Mouse (Mus musculus): Measurements from ENCODE around the gene Htr5a.

The Htr5a gene

DNA sequence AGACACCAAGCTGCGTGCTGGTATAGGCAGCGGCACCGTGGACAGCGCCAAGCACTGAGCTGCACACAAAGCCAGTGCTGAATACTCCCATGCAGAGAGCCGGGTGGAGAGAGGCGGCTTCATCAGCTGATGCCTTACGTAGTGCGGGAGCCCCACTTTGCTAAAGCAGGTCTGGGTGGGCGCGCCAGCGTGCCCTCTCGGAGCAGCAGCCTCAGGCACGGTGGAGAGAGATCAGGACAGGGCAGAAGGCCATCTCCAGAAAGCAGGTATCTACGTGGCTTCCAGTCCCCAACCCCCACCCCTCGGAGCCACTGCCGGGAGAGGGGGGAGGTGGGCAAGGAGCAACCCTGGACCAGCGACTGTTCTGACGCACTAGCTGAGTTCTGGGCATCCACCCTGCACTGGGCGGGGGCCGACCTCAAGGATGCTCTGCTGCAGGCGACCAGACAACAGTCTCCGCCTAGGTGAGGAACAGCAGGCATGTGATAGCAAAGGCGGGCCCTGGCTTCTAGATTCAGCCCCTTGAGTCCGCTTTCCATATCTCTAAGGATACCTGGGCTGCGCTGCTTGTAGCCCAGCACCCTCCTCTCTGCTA is at the start of gene Htr5a:
Gene Htr5a (plus strand): TSS at position 449 of the 595 bp plus-strand sequence.
- peak; percentile 41 to 55 for DNase-seq (ENCODE audit: low spot score in 2 of 2)

DNA sequence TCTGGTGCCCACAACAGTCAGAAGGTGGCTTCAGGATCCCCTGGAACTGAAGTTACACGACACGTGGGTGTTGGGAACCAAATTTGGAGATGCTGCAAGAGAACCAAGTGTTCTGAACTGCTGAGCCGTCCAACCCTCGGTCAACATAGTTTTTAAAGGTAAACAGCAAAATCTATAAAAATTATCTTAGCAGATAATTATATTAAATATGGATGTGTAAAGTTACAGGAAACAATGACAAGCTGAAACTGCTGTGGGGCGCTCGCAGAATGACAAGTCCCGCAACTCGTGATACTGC is 49.8 kb upstream of the Htr5a start:
- DNase-seq (ENCODE audit: low spot score in 2 of 2) = no peak

DNA sequence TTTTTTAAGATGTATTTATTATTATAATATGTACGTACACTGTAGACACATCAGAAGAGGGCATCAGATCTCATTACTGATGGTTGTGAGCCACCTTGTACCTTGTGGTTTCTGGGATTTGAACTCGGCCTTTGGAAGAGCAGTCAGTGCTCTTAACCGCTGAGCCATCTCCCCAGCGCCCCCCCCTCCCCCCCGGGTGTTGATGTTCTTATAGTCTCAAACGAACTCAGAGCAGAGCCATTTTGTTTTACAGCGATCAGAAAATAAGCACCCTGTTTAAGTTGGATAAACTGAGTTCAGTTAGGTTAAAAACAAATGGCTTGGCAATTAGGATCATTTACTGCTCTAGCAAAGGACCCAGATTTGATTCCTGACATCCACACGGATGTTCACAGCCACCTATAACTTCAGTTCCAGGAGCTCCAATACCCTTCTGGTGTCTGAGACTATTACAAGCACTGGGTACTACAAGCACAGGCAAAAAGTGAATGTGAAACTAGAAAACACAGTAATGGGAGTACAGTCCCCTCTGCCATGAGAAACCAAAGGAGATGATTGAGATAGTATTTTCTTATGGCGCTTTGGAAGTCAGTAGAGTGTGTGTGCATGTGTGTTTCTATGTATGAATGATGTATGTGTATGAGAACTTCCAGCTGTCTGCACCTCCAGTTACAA is 49.3 kb upstream of the Htr5a start:
- DNase-seq (ENCODE audit: low spot score in 2 of 2) = no peak

DNA sequence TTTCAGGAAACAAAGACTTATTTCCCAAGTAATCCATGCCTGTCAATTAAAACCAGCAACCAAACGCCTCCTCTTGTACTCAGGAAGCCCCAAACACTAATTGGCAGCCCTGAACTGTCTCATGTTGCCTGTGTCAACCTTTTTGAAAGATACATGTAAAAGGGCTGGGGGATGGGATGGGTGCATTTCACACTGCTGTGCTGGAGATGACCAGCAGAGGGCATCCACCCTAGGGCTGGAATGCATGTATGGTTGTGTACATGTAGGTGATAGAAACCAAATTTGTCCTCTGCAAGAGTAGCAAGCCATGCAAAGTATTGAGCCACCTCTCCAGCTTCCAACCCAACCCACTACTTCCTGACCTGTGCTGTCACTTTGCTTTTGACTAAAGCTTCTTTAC is 48.0 kb upstream of the Htr5a start:
- DNase-seq (ENCODE audit: low spot score in 2 of 2) = peak; percentile 53 to 63

DNA sequence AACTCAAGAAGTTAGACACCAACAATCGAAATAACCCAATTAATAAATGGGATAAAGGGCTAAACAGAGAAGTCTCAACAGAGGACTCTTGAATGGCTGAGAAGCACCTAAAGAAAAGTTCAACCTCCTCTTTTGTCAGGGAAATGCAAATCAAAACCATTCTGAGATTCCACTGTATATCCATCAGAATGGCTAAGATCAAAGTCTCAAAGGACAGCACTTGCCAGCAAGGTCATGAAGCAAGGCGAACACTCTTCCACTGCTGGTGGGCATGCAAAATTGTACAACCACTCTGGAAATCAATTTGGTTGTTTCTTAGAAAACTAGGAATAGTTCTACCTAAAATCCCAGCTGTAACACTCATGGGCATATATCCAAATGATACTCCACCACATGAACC is 27.7 kb upstream of the Htr5a start:
- DNase-seq (ENCODE audit: low spot score in 2 of 2) = no peak

DNA sequence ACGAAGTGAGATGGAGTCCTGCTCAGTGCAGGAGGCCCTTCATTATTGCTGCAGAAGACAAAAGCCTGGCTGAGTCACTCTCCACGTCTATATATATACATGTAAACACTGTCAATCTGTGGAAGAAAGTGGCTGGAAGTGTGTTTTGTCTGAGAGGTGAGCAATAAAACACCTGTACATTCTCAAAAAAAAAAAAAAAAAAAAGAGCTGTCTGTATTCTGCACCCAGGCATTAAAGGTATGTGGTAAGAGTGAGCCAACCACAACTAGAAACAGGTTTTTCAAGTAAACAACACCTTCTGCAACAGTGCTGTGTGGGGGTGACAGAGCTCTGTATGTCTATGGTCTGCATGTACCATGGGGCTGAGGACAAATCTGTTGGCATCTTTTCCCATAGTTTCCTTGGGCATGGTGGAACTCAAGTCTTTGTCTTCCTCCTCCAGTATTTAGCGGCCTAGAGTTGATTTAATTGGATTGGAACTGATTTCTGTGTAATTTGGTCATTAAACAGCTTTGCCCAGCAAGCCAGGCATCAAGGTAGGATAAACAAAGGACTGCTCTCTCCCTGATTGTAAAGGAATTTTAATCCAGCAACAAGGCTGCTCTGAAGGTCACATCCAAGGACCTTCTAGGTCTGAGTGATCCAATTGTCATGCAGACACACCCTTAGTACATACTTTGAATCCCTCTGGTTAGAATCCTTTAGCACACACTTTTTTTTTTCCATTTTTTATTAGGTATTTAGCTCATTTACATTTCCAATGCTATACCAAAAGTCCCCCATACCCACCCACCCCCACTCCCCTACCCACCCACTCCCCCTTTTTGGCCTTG is 22.9 kb upstream of the Htr5a start:
- DNase-seq (ENCODE audit: low spot score in 2 of 2) = no peak

DNA sequence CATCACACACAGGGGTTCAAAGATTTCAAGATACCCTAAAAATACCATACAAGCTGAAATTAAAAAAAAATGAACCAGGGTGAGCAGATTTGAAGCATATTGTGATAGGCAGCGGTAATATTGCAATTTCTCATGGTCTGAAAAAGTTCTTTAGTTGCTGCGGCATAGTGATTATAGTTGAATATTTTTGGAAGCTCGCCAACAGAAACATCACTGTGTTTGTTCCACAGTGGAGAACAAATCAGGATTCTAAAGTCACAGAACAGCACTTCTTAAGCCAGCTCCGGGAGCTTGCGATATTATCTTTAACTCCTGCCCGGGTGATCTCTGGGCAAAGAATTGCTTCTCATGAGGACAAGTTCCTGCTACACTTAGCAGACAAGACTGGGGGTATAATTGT is 20.8 kb upstream of the Htr5a start:
- no peak for DNase-seq (ENCODE audit: low spot score in 2 of 2)

DNA sequence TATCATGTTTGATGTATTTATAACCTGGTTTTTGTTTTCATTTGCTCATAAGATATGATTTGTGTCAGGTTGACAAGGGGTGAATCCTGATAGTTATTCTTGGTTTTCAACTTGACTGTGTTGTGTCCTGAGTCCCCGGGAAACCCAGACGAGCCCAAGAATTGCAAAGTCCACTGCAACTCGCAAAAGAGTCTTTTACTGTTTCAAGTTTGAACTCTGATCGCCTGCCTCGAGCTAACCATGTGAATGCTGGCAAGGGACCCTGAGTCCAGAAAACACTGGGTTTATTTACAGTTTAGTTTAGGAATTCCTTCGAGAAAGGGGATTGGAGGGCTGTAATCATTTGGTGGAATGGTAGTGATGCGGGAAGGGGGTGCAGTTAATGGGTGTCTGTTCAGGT is 14.0 kb upstream of the Htr5a start:
- no peak for DNase-seq (ENCODE audit: low spot score in 2 of 2)

DNA sequence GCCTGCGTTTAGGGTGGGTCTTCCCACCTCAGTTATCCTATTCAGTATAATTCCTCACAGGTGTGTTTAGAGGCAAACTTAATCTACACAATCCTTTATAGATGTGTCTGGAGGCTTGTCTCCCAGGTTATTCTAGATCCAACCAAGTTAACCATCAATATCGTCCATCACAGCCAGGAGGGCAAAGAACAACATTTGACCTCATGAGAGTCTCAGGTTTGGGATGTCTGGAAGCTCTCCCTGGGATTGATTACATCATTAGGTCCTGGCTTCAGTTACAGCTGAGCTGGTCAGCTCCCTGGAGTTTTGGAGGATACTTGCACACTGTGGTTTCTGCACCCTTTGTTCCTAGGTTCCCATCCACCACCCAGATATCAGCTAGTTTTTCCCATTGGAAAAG is 6.9 kb upstream of the Htr5a start:
- no peak for DNase-seq (ENCODE audit: low spot score in 2 of 2)

DNA sequence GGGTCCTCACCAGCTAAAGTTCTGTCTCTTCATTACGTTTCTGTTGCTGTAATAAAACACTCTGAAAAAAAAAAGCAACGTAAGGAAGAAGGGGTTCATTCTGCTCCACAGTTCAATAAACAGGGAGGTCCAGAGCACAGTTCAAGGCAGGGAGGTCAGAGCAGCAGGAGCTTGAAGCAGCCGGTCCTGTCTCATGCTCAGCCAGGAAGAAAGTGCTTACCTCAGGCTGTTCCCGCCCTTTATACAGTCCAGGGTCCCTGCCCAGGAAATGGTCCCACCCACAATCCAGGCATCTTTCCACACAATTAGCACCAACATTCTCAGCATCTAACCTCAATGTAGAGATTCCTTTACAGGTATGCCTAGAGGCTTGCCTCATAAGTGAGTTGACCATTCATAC is 3.9 kb upstream of the Htr5a start:
- DNase-seq (ENCODE audit: low spot score in 2 of 2) = no peak

DNA sequence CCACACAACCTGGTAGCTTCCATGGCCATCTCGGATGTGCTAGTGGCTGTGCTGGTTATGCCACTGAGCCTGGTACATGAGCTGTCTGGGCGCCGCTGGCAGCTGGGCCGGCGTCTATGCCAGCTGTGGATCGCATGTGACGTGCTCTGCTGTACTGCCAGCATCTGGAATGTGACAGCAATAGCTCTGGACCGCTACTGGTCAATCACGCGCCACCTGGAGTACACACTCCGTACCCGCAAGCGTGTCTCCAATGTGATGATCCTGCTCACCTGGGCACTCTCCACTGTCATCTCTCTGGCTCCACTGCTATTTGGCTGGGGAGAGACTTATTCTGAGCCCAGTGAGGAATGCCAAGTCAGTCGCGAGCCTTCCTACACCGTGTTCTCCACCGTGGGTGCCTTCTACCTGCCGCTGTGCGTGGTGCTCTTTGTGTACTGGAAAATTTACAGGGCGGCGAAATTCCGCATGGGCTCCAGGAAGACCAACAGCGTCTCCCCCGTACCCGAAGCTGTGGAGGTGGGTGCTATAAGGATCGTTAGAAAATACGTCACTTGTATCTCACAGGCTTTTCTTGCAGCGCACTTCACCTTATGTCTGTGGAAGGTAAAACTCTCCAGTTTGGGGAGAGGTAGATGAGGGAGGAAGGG is 847 bp downstream of the Htr5a start:
- peak; percentile 20 to 23 for DNase-seq (ENCODE audit: low spot score in 2 of 2)

DNA sequence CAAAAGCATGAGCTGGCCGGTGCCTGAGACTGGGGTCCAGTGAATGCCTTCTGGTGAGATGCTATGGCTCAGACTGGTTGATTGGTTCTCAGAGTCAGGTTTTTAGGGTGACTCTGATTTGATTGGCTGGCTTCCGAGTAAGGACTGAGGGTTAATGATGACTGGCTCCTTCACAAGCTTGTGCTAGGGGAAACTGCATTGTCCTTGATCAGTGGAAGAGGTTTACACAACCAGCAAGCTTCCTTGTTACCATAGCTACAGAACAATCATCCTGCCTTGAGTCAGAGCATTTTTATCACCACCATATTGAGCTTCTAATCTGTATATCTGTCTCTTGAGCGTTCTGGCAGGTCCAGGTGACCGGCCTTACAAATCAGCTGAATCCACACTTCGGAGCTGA is 5.0 kb downstream of the Htr5a start:
- no peak for DNase-seq (ENCODE audit: low spot score in 2 of 2)

DNA sequence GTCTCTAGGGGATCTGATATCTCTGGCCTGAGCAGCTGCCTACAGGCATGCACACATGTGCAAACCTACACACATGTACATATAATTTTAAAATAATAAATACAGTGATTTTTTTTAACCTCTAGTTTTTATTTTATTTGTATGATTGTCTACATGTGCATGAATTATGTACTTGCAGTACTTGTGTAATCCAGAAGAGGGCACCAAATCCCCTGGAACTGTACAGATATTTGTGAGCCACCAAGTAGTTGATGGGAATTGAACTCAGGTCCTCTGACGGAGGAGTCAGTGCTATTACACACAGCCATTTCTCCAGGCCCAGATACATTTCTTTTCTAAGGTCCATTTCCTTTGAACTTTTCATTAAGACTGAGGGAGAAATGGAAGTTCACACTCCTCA is 12.3 kb downstream of the Htr5a start:
- no peak for DNase-seq (ENCODE audit: low spot score in 2 of 2)

DNA sequence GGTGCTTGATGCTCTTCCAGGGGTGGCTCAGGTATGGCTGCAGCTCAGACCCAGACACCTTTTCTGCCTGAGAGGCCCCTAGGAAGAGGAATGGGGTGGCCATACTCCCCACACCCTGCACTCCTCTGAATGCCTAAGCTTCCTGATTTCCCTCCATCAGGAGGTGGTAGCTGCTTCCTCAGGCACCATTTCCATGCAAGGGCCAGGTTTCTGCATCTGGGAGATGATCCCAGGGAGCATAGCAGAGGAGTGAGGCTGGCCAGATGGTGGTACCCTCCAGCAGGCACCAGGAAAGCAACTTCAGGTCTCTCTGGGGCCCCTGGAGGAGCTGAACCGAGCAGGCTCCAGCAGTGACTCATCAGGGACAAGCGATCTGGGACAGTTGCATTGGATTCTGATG is 13.8 kb downstream of the Htr5a start:
- DNase-seq (ENCODE audit: low spot score in 2 of 2) = no peak

DNA sequence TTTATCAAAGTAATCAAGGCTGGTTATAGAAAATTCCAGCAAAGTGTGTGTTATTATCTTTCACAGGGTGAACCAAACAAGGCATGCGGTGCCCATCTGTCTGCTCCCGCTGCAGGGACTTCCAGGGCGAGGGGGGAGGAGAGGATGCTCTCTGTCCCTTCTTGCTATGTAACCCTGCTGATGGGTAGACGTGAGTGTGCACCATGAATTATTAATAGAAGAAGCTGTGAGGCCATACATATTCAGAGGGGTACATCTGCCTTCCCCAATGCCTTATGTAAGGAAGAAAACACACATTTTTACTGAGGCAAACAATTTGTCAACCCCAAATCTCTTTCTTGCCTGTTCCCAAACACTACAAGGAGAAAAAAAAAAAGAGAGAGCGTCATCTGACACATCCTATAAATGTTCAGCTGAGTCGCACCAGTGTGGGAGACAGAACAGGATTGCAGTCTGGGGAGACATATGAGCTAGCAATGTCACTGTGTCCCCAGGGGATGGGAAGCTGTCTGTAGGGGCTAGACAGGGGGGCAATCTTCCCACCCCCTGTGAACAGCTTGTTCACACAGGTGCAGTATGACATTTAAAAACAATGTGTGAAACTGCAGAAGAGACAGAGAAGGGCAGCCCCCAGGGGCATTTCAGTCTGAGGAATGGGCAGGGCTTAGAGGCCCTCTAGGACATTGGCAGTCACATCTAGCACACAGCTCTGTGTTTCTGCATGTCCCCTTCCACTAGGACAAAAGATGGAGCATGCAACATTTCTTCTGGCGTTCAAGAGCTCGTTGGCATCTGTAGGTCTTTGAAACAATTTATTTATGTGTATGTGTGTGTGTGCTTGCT is 31.5 kb downstream of the Htr5a start:
- DNase-seq (ENCODE audit: low spot score in 2 of 2) = peak; percentile 14 to 19

DNA sequence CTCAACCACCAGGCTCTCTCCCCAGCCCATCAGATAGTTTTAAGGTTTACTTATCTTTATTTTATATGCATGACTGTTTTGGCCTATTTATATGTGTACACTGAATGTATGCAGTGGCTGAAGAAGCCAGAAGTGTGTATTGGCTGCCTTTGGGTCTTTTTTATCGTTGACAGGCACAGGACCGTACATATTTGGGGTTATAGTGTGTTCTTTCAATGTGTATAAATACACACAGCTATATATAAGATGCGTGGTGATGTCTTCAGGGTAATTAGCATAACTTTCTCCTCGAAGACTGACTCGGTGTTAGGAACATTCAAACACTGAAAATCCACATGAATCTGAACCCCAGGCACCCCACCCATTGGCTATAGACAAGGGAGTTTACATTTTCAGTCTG is 32.3 kb downstream of the Htr5a start:
- no peak for DNase-seq (ENCODE audit: low spot score in 2 of 2)

DNA sequence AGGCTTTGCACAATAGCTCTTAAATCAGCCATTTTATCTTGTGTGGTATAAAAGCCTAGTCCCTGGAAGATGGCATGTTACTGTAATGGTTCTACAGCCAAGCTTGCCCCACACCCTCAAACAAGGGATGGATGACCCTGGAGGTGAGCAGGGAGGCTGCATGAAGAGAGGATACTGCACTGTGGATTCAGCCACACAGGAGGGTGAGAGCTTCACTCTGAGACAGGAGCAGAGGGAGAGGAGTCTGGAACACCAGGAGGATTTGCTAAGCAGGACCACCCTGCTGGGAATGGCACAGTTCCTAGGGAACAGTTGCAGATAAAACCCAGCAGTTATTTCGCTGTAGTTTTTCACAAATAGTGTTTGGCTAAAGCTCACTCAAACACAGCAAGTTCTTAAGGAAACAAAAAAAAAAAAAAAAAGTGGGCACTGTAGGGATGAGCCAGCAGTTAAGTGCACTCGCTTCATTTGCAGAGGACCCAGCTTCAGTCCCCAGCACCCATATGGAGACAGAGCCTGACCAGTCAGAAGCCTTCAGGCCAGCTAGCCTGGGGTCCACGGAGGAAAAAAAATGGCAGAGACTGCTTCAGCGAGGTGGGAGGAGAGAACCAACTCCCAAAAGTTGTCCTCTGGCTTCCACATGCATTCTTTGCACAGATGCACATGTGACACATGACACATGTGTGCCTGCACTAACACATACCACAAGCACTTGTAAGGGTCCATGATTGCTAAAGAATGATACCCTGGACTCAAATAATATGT is 33.6 kb downstream of the Htr5a start:
- DNase-seq (ENCODE audit: low spot score in 2 of 2) = no peak

DNA sequence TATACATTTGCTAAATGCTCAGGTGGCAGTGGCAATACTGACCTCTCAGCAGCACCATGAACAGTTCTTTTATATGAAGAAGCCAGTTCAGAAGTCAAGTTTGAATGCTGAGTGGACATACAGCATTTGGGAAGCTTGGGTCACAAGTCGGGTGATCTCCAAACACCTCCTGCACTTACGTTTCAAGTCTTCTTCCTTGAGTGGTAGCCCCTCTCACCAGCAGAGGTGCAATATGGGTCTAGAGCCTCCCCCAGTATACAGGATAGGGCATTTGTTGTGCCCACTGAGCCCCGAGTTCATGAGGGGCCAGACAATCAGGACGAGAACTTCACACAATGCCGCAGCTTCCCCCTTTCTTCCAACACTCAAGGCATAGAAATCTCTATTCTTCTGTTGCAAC is 36.4 kb downstream of the Htr5a start:
- no peak for DNase-seq (ENCODE audit: low spot score in 2 of 2)

DNA sequence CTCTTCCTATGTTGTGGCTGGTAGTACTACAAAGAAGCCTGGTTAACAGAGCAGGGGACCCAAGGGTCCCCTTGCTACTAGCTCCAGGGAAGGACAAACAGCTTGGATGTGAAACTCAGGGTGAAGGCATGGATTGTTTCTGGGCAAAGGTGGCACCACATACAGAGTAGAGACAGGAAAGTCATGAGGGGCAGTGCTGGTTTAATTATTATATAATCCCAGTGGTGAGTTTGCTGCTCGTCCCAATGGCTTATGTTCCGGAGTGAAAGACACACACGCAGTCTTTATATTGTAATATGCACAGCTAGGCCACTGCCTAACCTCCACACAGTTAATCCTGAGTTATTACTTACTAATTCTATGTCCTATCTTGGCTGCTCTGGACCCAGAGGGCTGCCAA is 37.8 kb downstream of the Htr5a start:
- no peak for DNase-seq (ENCODE audit: low spot score in 2 of 2)

DNA sequence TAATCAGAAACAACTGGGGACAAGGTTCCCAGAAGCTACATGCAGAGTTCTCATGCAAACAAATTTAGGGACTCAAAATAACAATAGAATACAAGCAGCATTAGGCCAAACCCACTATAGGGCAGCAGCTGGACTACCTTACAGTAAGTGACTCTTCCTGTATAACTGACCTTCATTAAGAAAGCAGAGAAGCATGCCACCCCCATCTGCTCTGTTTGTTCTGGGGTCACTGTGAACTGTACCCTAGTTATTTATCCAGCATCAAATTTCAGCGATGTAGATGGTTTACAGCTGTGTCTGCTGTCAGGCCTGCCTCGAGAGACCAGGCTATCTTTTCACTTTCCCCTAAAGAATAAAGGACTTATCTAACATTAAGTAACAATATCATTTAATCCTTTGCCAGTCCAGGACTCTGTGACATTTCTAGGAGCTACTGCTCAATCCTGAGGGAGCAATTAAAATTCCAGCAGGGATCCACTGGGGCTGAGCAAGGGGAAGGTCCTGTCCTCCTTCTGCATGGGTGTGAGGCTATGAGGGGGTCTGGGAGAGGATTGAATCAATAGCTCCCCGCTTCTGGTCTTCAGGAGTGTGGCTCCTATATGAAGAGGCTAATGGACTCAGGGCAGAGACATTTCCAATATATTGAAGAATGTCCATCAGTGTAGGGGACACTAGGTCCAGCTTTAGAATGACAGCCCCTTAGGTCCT is 38.5 kb downstream of the Htr5a start:
- no peak for DNase-seq (ENCODE audit: low spot score in 2 of 2)
